Mouse (Mus musculus) liver, embryonic 15.5 days (tissue): Measurements from ENCODE around the gene Prima1. TPM values are rescaled to one million over a fixed set of nuclear protein-coding genes. Genes with fewer than 3 reads are reported as not detected.

Source experiments
- ATAC-seq: fragments of 200-750 bp; cut with Nextera tagmentation; 2 replicates; pipeline ENCODE4 v1.8.0; 2017; ENCODE audit warnings: moderate number of reproducible peaks, mild to moderate bottlenecking, moderate library complexity; ENCODE audit not compliant: insufficient read depth
- H3K27ac ChIP-seq: fragments of 300-500 bp; sonication (generic); replicated peaks from 2 replicates; pipeline ENCODE4 v1.5.1; 2015; ENCODE audit warnings: mild to moderate bottlenecking, inconsistent platforms
- H3K27me3 ChIP-seq: fragments of 300-500 bp; sonication (generic); 2 replicates; pipeline ENCODE4 v1.6.1; 2015; ENCODE audit warnings: mild to moderate bottlenecking, inconsistent platforms
- H3K36me3 ChIP-seq: fragments of 300-500 bp; sonication (generic); replicated peaks from 2 replicates; pipeline ENCODE4 v1.6.1; 2015; ENCODE audit warnings: moderate library complexity, mild to moderate bottlenecking, inconsistent platforms
- H3K4me1 ChIP-seq: fragments of 300-500 bp; sonication (generic); replicated peaks from 2 replicates; pipeline ENCODE4 v1.6.1; 2015; ENCODE audit warnings: inconsistent platforms
- H3K4me2 ChIP-seq: fragments of 300-500 bp; sonication (generic); 2 replicates; pipeline ENCODE4 v1.6.1; 2015; ENCODE audit warnings: moderate library complexity, mild to moderate bottlenecking, inconsistent platforms
- H3K4me3 ChIP-seq: fragments of 300-500 bp; sonication (generic); replicated peaks from 2 replicates; pipeline ENCODE4 v1.5.1; 2015; ENCODE audit warnings: mild to moderate bottlenecking, inconsistent platforms
- H3K9ac ChIP-seq: fragments of 300-500 bp; sonication (generic); 2 replicates; pipeline ENCODE4 v1.6.1; 2015; ENCODE audit warnings: moderate library complexity, mild to moderate bottlenecking, inconsistent platforms
- H3K9me3 ChIP-seq: fragments of 300-500 bp; sonication (generic); replicated peaks from 2 replicates; pipeline ENCODE4 v1.6.1; 2016; ENCODE audit warnings: inconsistent platforms
- WGBS: fragments of 180-500 bp; shearing (Covaris S2); methylation state at CpG from one replicate; pipeline ENCODE4 v1.1.7; 2015; ENCODE audit warnings: mixed read lengths; ENCODE audit not compliant: insufficient replicate concordance; 5-methylcytosine and 5-hydroxymethylcytosine counted together
- polyA plus RNA-seq: library from polyadenylated mRNA; unstranded; fragments of >200 nt; fragmentation: Nextera tagmentation; extraction: Ambion mirVana; gene quantifications from 2 replicates; pipeline ENCODE4 v1.2.1, GENCODE M21; 2015

Gene Prima1
- polyA plus RNA-seq, 1 experiment from 2014 or later: not detected

DNA sequence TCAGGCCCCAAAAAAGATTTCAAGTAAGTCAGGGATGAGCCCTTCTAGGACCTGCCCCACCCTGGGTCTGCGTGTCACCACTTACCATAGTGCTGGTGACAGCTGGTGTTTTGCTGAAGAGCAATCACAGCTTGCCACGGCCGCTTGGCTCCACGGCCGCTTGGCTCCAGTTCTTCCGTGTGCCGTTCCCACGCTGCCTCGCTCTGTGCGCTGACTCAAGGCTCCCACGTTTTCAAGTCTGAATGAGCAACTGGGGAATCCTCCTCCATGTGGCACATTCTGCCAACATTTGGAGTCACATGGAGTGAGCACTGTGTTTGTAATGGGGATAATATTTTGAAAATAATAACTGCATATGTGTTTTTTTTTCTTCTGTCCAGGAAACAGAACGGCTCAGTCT lies 52.2 kb downstream of the Prima1 start:
- Histone ChIP-seq H3K4me1 (no peaks in the 10 kb centered on the region), H3K36me3 (no peaks in the 10 kb centered on the region), H3K4me3 (no peak overlapping the region), H3K27me3 (no peaks in the 10 kb centered on the region), H3K9me3 (no peaks in the 10 kb centered on the region), H3K4me2 (no peak overlapping the region), H3K9ac (no peak overlapping the region), H3K27ac (no peak overlapping the region)
- WGBS: 74% methylated on average over 12 of the region's 12 CpGs
- no peak for ATAC-seq

DNA sequence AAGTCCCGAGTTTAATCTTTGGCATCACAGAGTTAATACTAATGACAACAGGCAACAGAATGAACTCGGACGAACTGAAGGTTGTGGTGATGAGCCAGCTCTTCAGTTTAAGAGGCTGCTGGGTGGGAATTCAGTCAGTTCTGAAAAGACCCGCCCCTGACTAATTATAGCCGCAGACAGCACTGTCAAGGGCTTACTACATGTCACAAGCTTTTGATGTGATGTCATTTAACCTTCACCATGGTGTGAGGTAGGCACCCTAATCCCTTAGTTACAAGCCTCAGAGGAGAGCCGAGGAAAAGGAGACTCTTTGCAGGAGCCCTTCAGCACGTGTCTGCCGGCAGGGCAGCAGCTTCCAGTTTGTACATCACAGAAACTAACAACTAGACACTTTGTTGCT lies 53.7 kb downstream of the Prima1 start:
- Histone ChIP-seq H3K9me3 (no peaks in the 10 kb centered on the region), H3K4me2 (no peak overlapping the region), H3K4me1 (no peaks in the 10 kb centered on the region), H3K36me3 (no peaks in the 10 kb centered on the region), H3K27ac (no peak overlapping the region), H3K27me3 (no peaks in the 10 kb centered on the region), H3K9ac (no peak overlapping the region), H3K4me3 (no peak overlapping the region)
- 46% methylated on average over 8 of the region's 8 CpGs for WGBS
- no peak for ATAC-seq

DNA sequence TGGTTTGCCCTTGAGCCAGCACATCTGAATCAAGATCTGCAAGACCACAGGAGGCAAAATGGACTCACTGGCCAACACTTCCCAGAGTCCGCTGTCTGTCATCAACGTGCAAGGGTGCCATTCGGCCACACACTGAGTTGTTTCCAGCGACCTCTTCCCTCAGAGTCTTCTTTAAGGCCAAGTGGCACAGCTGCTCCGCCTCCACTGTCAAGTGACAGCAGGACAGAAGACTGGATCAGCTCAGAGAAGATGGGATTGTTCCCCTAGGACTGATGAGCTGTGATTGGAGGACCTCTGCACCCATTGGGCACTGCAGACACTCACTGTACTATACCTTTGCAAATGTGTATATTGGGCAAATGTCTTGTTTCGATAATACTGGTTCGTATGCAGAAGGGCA lies 54.9 kb downstream of the Prima1 start:
- no peak overlapping the region for H3K4me3 ChIP-seq
- no peaks in the 10 kb centered on the region for H3K36me3 ChIP-seq
- H3K27ac ChIP-seq: no peak overlapping the region
- ATAC-seq: no peak
- H3K27me3 ChIP-seq: no peaks in the 10 kb centered on the region
- no peaks in the 10 kb centered on the region for H3K9me3 ChIP-seq
- H3K9ac ChIP-seq: no peak overlapping the region
- H3K4me2 ChIP-seq: no peak overlapping the region
- WGBS: 62% methylated on average over 7 of the region's 7 CpGs
- H3K4me1 ChIP-seq: no peaks in the 10 kb centered on the region

DNA sequence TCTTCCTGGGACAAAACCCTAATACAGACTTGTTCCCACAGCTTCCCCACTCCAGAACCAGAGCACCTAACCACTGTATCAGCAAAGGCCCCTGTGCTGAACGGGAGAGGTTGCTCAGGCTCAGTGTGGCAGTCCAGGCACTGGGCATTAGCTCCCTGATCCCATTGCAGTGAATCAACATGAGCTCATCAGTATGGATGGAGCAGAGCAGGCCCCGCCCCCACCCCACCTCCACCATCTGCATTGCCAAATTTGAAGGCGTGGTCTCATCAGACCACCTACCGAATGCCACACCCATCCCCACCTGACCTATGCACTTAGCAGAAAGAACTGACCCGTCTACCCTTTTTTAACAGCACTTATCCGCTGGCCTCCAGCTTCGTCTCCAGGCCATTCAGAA lies 58.9 kb downstream of the Prima1 start:
- Histone ChIP-seq H3K4me2 (no peak overlapping the region), H3K27me3 (no peaks in the 10 kb centered on the region), H3K9ac (no peak overlapping the region), H3K9me3 (no peaks in the 10 kb centered on the region), H3K4me1 (no peaks in the 10 kb centered on the region), H3K36me3 (no peaks in the 10 kb centered on the region), H3K4me3 (no peak overlapping the region), H3K27ac (no peak overlapping the region)
- 0 out of 2 replicates have a peak, but pooled peaks have one; percentile 25 for ATAC-seq
- 23% methylated on average over 7 of the region's 7 CpGs for WGBS

DNA sequence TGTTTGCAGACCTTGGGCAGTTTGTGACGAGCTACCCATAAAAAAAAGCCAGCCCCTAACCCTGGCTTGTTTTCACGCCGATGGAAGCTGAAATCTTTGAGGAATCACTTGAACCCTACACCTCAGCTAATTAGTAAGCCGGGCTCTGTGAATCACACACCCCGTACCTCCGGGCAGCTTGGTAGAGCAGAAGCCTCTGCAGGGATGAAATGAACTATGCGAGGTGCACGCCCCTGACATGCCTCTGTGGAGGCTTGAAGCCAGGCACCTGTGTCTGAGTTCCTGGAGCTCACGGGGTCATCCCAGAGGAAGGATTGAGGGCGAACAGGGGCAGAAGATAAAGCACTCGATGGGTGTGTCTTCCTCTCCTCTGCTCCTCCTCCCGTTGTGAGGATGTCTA lies 73.1 kb downstream of the Prima1 start:
- Histone ChIP-seq H3K4me3 (no peak overlapping the region), H3K9me3 (no peaks in the 10 kb centered on the region), H3K36me3 (no peaks in the 10 kb centered on the region), H3K27ac (no peak overlapping the region), H3K9ac (no peak overlapping the region), H3K4me2 (no peak overlapping the region), H3K27me3 (no peaks in the 10 kb centered on the region), H3K4me1 (no peaks in the 10 kb centered on the region)
- ATAC-seq: no peak
- 55% methylated on average over 12 of the region's 12 CpGs for WGBS

DNA sequence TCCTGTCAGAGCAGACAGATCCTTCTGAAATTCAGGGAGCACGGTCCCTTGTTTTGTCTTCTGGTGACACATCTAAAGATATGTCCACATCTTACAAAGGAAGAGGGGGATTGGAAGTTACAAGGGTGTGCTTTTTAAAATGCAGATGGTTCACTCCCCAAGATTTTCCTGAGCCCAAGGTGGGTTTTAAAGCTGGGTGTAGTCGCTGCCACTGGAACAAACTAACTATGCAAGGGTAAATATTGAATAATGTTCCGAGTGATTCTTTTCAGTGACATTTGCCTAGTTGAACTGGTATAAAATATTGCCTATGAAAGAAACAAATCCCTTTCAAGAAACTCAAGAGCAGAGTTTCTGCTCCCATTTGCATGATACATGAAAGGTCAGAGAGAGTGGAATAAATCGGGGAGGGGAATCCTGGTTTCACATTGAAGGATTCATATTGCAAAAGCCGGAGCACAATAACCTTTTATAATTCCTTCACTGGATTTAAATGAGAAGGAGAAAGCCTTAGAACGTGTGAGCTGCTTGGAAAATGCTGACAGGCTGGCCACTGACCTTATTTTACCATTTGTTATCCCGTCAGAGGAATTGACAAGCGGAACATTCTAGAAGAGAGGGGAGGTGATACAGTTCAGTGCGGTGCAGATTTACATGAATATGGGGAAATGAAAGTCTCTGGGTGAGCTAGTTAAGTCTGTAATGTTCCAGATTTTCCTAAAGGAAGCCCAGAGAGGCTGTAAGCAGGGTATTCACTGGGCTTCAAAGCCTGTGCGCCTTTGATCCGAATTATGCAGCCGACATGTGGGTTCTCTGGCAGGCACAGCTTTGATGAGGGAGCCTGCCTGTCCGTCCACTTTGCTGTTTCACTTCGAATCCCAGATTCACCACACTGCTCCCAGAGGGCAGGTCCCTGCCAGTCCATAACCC lies 77.6 kb downstream of the Prima1 start:
- Histone ChIP-seq H3K9me3 (no peaks in the 10 kb centered on the region), H3K4me2 (no peak overlapping the region), H3K4me3 (no peak overlapping the region), H3K4me1 (no peaks in the 10 kb centered on the region), H3K27me3 (no peaks in the 10 kb centered on the region), H3K9ac (no peak overlapping the region), H3K27ac (no peak overlapping the region), H3K36me3 (no peaks in the 10 kb centered on the region)
- 61% methylated on average over 14 of the region's 14 CpGs for WGBS
- no peak for ATAC-seq

DNA sequence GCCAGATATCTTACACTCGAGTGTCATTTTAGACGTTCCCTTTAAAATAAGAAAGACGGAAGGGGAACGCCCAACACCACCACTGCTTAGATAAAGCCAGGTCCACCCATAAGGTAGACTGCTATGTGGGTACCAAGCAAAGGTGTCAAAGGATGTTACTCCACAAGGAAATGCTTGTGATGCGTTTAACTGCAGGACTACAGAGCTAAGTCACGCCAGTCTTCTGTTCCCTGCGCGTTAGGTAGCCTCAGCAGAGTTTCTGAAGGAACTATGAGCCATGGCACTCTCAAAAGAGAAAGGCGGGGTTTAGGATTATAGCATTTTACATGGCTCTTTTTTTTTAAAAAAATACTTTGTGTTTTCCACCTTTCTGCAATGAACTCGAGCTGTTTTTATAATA lies 78.4 kb downstream of the Prima1 start:
- Histone ChIP-seq H3K9ac (no peak overlapping the region), H3K27ac (no peak overlapping the region), H3K4me3 (no peak overlapping the region), H3K27me3 (no peaks in the 10 kb centered on the region), H3K9me3 (no peaks in the 10 kb centered on the region), H3K4me1 (no peaks in the 10 kb centered on the region), H3K36me3 (no peaks in the 10 kb centered on the region), H3K4me2 (no peak overlapping the region)
- no peak for ATAC-seq
- WGBS: 58% methylated on average over 10 of the region's 10 CpGs

DNA sequence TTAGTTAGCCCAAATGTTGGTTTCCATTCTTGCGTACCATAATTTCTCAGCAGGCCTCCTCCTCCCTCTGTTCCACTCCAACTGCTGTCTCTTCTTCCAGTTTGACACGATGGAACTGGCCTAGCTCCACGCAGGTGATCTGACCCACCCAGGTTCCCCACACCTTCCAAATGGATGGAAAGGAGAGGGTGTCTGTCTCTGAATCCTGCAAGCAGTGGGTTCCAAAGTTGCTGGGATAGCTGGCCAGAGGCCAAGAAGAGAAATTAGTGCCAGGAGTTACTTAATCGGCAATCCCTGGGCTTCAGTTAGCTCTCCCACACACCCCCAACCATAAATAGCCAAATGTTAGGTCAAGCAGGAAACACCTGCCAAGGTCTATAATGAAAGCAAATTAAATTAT lies 81.2 kb downstream of the Prima1 start:
- no peak overlapping the region for H3K4me3 ChIP-seq
- H3K4me2 ChIP-seq: no peak overlapping the region
- no peak for ATAC-seq
- H3K9ac ChIP-seq: no peak overlapping the region
- no peak overlapping the region for H3K27ac ChIP-seq
- 62% methylated on average over 4 of the region's 4 CpGs for WGBS
- H3K4me1 ChIP-seq: no peaks in the 10 kb centered on the region
- H3K27me3 ChIP-seq: no peaks in the 10 kb centered on the region
- H3K9me3 ChIP-seq: no peaks in the 10 kb centered on the region
- no peaks in the 10 kb centered on the region for H3K36me3 ChIP-seq

DNA sequence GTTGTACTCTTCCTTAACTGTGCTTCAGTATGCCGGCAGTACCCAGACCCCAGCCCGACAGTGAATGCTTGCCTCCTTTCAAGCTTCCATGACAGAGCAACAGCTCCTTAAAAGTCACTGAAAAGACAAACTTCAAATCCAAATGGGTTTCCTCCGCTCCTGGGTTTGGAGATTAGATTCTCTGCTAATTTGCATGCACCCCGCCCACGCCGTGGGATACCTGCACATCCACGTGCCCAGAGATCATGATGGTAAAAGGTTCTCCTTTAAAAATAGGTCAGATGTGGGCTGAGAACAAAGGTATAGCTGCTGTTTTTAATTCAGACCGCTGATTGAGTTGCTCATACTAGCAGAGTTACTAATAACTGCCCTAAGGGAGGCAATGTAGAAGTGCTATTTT lies 82.9 kb downstream of the Prima1 start:
- H3K4me2 ChIP-seq: no peak overlapping the region
- no peak for ATAC-seq
- no peaks in the 10 kb centered on the region for H3K27me3 ChIP-seq
- 59% methylated on average over 8 of the region's 8 CpGs for WGBS
- H3K4me1 ChIP-seq: no peaks in the 10 kb centered on the region
- no peaks in the 10 kb centered on the region for H3K9me3 ChIP-seq
- H3K4me3 ChIP-seq: no peak overlapping the region
- no peak overlapping the region for H3K27ac ChIP-seq
- no peaks in the 10 kb centered on the region for H3K36me3 ChIP-seq
- H3K9ac ChIP-seq: no peak overlapping the region

DNA sequence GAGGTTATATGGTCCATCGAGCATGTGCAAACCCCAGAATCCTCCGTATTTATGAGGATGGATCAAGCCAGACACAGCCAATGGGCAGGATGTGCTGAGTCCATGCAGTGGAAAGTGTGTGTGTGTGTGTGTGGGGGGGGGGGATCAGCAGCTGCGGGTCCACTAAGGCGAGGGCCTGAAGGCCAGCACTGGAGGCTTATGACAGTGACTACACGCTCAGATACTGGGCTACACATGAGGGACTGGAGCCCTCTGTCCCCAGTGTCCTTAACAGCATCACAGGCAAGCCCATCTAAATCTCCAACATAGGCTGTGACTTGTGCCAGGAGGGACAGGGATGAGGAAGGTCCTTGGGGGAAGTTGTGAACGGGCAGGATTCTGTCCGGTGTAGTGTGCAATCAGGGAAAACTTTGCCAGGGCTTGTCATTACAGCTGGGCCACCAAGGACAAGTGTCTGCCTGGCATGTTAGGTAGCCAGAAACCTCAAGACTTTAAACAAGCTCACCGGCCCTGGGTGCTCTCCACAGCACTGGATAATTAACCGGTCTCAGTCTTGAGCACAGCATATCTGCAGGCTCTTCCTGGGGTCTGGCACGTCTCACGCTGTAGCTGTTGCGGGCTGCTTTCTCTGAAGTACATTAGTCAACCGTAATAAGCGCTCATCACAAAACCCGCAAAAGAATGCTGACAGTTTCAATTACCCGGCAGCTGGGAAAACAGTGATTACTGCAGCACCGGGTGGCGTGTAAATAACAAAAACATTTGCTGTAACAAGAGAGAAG lies 84.6 kb downstream of the Prima1 start:
- Histone ChIP-seq H3K27ac (no peak overlapping the region), H3K9me3 (no peaks in the 10 kb centered on the region), H3K27me3 (no peaks in the 10 kb centered on the region), H3K4me3 (no peak overlapping the region), H3K36me3 (no peaks in the 10 kb centered on the region), H3K4me1 (no peaks in the 10 kb centered on the region), H3K4me2 (no peak overlapping the region), H3K9ac (no peak overlapping the region)
- 63% methylated on average over 18 of the region's 18 CpGs for WGBS
- ATAC-seq: no peak

DNA sequence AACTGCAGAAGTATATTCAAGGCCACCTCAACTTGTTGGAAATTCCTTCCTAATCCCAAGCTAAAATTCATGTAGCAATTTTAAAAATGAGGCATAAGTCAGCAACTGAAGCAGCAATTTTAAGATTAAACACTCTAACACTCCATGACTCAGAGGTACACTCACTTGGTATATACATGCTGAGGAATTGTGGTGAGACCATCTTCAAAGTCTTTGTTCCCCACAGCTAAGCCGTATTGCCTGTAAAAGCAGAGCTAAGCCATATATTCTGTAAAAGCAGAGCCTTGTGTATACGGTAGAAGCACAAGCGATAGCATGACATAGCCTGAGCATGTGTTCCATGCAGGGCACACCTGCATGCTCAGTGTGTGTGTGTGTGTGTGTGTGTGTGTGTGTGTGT lies 86.5 kb downstream of the Prima1 start:
- WGBS: 66% methylated on average over 3 of the region's 3 CpGs
- no peaks in the 10 kb centered on the region for H3K27me3 ChIP-seq
- H3K4me1 ChIP-seq: no peaks in the 10 kb centered on the region
- ATAC-seq: no peak
- no peak overlapping the region for H3K4me2 ChIP-seq
- no peaks in the 10 kb centered on the region for H3K36me3 ChIP-seq
- no peak overlapping the region for H3K27ac ChIP-seq
- H3K9ac ChIP-seq: no peak overlapping the region
- H3K9me3 ChIP-seq: no peaks in the 10 kb centered on the region
- H3K4me3 ChIP-seq: no peak overlapping the region
